Mouse (Mus musculus) cerebellum, adult 2 months (tissue): ENCODE data around the gene Polr2e. TPM values are rescaled to one million over a fixed set of nuclear protein-coding genes. Genes with fewer than 3 reads are reported as not detected.

ENCODE experiments used
- DNase-seq, 2 experiments: peaks; one replicate each; pipeline ENCODE4 v3.0.0; 2021
- H3K27ac ChIP-seq: fragments of 200-500 bp; 2 replicates; pipeline ENCODE4 v1.5.1; 2012; ENCODE audit warnings: low read length, control low read depth, inconsistent platforms; ENCODE audit not compliant: insufficient read depth
- H3K27me3 ChIP-seq: fragments of 200-500 bp; 2 replicates; pipeline ENCODE4 v1.6.1; 2012; ENCODE audit warnings: inconsistent platforms, mild to moderate bottlenecking, low read length, moderate library complexity; ENCODE audit not compliant: control insufficient read depth, insufficient read depth
- H3K4me1 ChIP-seq: fragments of 200-500 bp; 2 replicates; pipeline ENCODE4 v1.6.1; 2011; ENCODE audit warnings: low read length; ENCODE audit not compliant: control insufficient read depth, insufficient read depth
- H3K4me3 ChIP-seq: fragments of 200-500 bp; replicated peaks from 2 replicates; pipeline ENCODE3; 2011; ENCODE audit warnings: mild to moderate bottlenecking, low read depth, low read length, control low read depth; ENCODE audit not compliant: insufficient read depth
- CTCF ChIP-seq: fragments of 200-500 bp; IDR thresholded peaks from 2 replicates; pipeline ENCODE4 v1.5.1; 2011; ENCODE audit warnings: low read depth, mild to moderate bottlenecking, control low read depth, low read length, moderate library complexity, borderline replicate concordance; ENCODE audit not compliant: insufficient read depth
- POLR2A ChIP-seq: fragments of 200-500 bp; IDR thresholded peaks from 2 replicates; pipeline ENCODE4 v1.6.1; 2011; ENCODE audit warnings: low read length, control low read depth, borderline replicate concordance; ENCODE audit not compliant: insufficient read depth
- WGBS: fragments of 180-500 bp; shearing (Covaris S2); methylation state at CpG from one replicate; pipeline ENCODE4 v1.1.7; 2018; 5-methylcytosine and 5-hydroxymethylcytosine counted together
- polyA plus RNA-seq: library from polyadenylated mRNA; depleted of rRNA; stranded (reverse); fragments of >200 nt; gene quantifications from 2 replicates; pipeline ENCODE4 v1.2.3, GENCODE M21; 2012

Gene Polr2e
- polyA plus RNA-seq, 1 experiment: 224 TPM

DNA sequence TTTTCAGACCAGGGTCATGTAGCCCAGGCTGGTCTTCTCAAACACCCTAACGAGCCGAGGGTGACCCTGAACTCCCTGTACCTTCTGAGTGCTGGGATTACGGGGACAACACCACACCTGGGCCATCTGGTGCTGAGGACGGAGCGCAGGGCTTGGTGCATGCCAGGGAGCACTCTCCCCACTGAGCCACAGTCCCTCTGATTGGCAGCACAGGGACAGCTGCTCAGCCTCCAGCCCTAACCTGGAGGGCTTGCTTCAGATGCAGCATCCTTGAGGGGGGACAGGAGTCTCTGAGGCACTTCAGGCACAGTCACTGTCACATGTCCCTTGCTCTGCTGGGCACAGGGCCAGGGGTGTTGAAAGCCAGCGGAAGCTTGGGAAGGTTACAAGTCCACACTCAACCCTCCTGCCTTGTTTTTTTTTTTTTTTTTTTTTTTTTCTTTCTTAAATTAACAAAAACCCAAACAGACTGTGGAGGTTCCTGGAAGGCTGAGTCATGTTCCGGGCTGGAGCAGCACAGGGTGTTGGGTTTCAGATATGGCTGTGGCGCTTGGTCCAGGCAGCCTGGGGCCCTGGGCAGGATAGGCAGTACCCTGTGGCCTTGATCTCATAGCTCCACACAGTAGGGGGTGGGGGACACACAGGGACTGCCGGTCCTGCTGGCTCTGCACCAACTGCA, 31.4 kb upstream of the Polr2e start:
- TF ChIP-seq POLR2A (no peak), CTCF (no peak)
- 10% methylated on average over 9 of the region's 9 CpGs for WGBS
- DNase-seq: peak; percentile 86 to 90
- Histone ChIP-seq H3K4me1 (peaks cover 44% of the 10 kb centered on the region), H3K27ac (peak overlapping the region; percentile 78), H3K27me3 (no peaks in the 10 kb centered on the region), H3K4me3 (no peak overlapping the region)

DNA sequence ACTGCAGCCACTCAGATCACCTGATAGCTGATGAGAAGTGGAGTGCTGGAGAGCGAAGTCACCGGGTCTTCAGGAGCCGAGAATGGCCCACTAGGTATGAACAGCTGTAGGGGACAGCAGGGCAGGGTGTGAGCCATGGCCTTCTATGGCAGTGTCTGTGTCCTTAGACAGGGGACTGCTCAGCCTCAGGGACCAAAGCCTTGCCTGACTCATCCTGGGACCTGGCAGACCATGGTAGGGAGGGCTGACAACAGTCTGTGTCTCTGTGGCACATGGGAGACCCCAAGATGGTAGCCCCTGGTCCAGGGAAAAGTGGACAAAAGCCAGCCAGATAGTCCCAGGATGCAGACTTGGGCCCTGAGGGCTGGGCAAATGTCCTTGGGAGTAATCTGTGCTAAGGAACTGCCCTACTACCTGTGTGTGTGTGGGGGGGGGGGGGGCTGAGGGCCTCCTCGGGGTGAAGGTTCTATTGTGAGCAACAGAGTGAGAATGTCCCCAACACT, 30.4 kb upstream of the Polr2e start:
- H3K27me3 ChIP-seq: no peaks in the 10 kb centered on the region
- TF ChIP-seq CTCF: no peak
- no peak for TF ChIP-seq POLR2A
- H3K27ac ChIP-seq: no peak overlapping the region
- peaks cover 38% of the 10 kb centered on the region for H3K4me1 ChIP-seq
- 82% methylated on average over 4 of the region's 4 CpGs for WGBS
- no peak overlapping the region for H3K4me3 ChIP-seq
- DNase-seq: no peak

DNA sequence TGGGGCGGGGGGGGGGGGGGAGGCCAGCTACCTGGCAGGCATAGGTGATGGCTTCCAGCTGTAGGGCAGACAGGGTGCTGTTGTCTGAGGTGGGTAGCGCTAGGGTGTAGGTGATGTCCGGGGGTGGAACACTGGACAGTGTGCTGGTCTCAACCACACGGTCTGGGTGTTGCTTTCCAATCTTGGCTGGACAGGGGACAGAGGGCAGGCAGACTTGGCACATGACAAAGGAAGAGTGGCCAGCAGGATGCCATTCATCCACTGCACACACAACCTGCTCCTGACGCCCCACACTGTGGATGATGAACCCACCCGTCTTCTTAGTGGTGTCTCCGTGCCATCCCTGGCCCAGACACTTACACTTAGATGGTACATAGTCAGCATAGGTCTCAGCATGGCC, 29.7 kb upstream of the Polr2e start:
- 22% methylated on average over 6 of the region's 7 CpGs for WGBS
- Histone ChIP-seq H3K4me3 (no peak overlapping the region), H3K4me1 (peaks cover 34% of the 10 kb centered on the region), H3K27ac (no peak overlapping the region), H3K27me3 (no peaks in the 10 kb centered on the region)
- TF ChIP-seq POLR2A (no peak), CTCF (no peak)
- DNase-seq: no peak

DNA sequence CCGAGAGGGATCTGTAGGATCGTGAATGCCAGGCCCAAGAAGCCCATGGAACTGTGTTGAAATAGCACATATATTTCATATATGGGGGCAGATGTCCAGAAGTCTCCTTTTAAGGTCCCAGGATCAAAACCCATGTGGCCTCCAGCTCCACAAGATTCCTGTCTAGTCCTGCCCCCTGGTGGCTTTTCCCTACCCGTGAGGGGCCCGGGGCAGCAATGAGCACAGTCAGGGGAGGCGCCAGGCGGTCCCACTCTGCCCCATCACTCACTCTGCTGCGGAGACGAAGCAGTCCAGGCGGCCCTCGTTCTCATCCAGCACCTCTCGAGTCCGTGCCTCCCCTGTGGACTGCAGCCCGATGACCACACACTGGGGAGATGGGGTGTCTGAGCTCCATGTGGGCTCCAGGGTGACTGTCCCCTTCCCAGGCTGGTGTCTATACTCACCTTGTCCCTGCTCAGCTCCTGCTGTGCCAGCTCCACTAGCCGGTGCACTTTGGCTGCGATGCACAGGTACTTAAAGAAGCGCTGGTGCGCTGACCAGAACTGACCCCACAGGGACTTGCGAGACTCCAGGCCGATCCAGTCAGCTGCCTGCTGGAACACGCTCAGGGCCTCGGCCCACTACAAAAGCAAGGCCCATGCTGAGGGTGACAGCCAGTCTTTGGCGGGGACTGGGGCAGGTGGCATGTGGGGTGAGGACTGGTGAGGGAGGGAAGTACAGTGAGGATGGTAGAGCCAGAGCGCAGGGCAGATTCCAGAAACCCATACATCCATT, 24.5 kb upstream of the Polr2e start:
- DNase-seq: no peak
- no peak overlapping the region for H3K4me3 ChIP-seq
- TF ChIP-seq POLR2A (no peak), CTCF (no peak)
- no peak overlapping the region for H3K27ac ChIP-seq
- no peaks in the 10 kb centered on the region for H3K27me3 ChIP-seq
- H3K4me1 ChIP-seq: no peaks in the 10 kb centered on the region; the same call in none of the 2 replicates
- 68% methylated on average over 23 of the region's 23 CpGs for WGBS

DNA sequence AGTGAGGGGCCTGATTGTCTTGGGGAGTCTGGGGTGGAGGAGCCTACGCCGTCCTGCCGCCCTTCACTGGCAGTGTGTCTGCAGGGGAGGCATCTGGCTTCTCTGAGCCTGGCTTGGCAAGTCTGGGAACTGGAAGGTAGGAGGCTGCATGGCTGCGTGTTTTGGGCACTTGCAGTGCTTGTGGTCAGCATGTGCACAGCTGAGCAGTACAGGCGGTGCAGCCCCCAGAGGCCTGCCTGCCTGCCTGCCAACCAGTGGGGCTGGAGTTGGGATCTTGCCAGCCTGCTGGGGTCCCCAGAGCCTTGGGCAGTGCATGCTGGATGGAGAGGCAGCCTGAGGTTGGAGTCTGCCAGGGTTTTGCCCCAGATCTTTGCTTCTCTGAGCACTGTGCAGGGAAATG, 23.5 kb upstream of the Polr2e start:
- no peak for DNase-seq
- no peaks in the 10 kb centered on the region for H3K27me3 ChIP-seq
- no peak overlapping the region for H3K4me3 ChIP-seq
- H3K4me1 ChIP-seq: no peaks in the 10 kb centered on the region; the same call in 1 of the 2 replicates
- no peak for TF ChIP-seq CTCF
- TF ChIP-seq POLR2A: no peak
- WGBS: 60% methylated on average over 5 of the region's 5 CpGs
- no peak overlapping the region for H3K27ac ChIP-seq

DNA sequence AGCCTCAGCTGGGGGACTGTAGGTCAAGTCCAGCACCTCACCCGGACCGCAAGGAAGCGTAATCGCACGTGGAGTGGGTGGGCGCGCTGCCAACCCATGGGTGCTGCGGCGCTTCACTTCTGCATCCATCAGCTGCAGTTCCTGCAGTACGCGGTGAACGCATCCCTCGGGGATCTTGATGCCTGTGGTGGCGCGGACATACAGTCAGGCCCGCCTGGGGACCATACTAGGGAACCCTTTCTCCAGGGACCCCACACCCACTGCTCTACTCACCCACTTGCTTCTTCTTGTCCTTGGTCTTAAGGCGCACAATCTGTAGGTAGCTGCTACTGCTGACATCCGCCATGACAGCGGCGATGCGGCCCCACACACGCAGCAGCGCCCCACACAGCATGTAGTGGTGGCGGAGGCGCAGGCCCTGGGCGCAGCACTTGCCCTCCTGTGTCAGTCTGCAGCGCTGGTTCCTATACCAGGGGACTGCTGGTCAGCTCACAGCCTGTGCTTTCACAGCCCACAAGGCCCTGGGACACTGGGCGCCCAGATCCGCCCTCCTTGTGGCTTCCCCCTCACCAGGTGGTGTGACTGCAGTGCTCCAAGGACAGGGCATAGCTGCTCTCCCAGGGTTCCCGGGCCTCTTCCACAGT, 18.2 kb upstream of the Polr2e start:
- no peaks in the 10 kb centered on the region for H3K27me3 ChIP-seq
- H3K27ac ChIP-seq: no peak overlapping the region
- H3K4me3 ChIP-seq: no peak overlapping the region
- no peak for DNase-seq
- 63% methylated on average over 30 of the region's 30 CpGs for WGBS
- TF ChIP-seq POLR2A: no peak
- no peak for TF ChIP-seq CTCF
- H3K4me1 ChIP-seq: peaks cover 16% of the 10 kb centered on the region; the same call in 1 of the 2 replicates

DNA sequence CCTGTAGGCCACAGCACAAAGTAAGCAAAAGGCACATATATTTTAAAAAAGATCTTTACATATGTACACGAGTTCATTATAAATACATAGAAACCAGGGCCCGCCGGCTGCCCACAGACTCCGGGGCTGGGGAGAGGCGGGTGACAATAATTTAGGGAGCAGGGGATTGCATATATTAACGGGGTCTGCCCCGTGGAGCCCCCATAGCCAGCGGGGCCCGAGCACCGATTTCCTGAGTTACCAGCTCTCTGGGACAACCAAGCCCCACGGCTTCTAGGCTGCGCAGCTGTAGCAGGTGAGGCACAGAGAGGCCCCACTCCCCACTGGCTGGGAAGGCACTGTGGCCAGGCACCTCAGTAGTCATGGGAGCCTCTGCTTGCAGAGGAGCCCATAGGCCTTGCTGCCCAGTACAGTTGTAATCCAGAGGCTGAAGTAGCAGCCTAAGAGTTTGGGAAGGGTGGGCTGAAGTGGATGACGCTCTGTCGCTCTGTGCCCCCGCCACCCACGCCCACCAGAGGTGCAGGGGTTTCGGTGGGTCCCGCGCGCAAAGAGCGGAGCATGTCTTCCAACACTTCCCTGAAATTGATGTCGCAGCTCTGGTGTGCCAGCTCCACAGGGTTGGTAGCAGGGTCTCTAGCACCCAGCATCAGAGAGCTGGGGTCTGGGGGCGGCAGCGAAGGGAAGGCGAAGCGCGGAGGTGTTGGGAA, 17.5 kb upstream of the Polr2e start:
- WGBS: 87% methylated on average over 27 of the region's 27 CpGs
- H3K4me3 ChIP-seq: no peak overlapping the region
- H3K27ac ChIP-seq: no peak overlapping the region
- peaks cover 16% of the 10 kb centered on the region; the same call in 1 of the 2 replicates for H3K4me1 ChIP-seq
- TF ChIP-seq CTCF (no peak), POLR2A (no peak)
- no peak for DNase-seq
- H3K27me3 ChIP-seq: no peaks in the 10 kb centered on the region
